Mouse (Mus musculus) megakaryocyte, adult 5-6 weeks (primary cell): ENCODE measurements around the gene Tdrd6. TPM values are rescaled to one million over a fixed set of nuclear protein-coding genes. Genes with fewer than 3 reads are reported as not detected.

Source experiments
- ATAC-seq: 2 replicates; pipeline ENCODE4 v1.8.0; 2016; ENCODE audit warnings: mild to moderate bottlenecking, inconsistent platforms; ENCODE audit not compliant: poor library complexity, severe bottlenecking
- total RNA-seq, 2 experiments: library from RNA; stranded (forward) in 1 of 2; stranded (reverse) in 1 of 2; fragments of 153-499, 151-499 nt in 1 of 2; fragments of 221-1000, 200-1000 nt in 1 of 2; gene quantifications; 2 replicates each; pipeline versions ENCODE4 v1.2.3 to v1.2.4; 2015 to 2017

The Tdrd6 gene
- total RNA-seq, 2 experiments from 2014 or later, result not detected

GRCm38 (mm10) chr17:43622076-43622475, 8.0 kb downstream of the Tdrd6 start:
- no peak for ATAC-seq

- no peak for ATAC-seq
These were observed 10.9 kb downstream of the Tdrd6 start for GRCm38 (mm10) chr17:43619156-43619555.

GRCm38 (mm10) chr17:43612221-43612620, 17.9 kb downstream of the Tdrd6 start:
- ATAC-seq, result no peak

GRCm38 (mm10) chr17:43611586-43611985, 18.5 kb downstream of the Tdrd6 start:
- peak; percentile 61 for ATAC-seq

GRCm38 (mm10) chr17:43606704-43607103, 23.4 kb downstream of the Tdrd6 start:
- peak; percentile 98 for ATAC-seq

GRCm38 (mm10) chr17:43598706-43599105, 31.4 kb downstream of the Tdrd6 start:
- ATAC-seq, result no peak

GRCm38 (mm10) chr17:43597742-43598141, 32.4 kb downstream of the Tdrd6 start:
- ATAC-seq, result no peak

GRCm38 (mm10) chr17:43592296-43593291, 37.5 kb downstream of the Tdrd6 start:
- no peak for ATAC-seq

- ATAC-seq, result no peak
These were observed 39.6 kb downstream of the Tdrd6 start for GRCm38 (mm10) chr17:43590531-43590930.

GRCm38 (mm10) chr17:43589750-43590149, 40.3 kb downstream of the Tdrd6 start:
- ATAC-seq, result peak; percentile 87

GRCm38 (mm10) chr17:43587278-43587677, 42.8 kb downstream of the Tdrd6 start:
- ATAC-seq, result no peak

GRCm38 (mm10) chr17:43584771-43585170, 45.3 kb downstream of the Tdrd6 start:
- no peak for ATAC-seq

- no peak for ATAC-seq
These were observed 49.1 kb downstream of the Tdrd6 start for GRCm38 (mm10) chr17:43581012-43581467.

GRCm38 (mm10) chr17:43580456-43580855, 49.6 kb downstream of the Tdrd6 start:
- ATAC-seq, result peak; percentile 27; the same call in 1 of the 2 replicates

- peak; percentile 87 for ATAC-seq
These were observed 56.5 kb downstream of the Tdrd6 start for GRCm38 (mm10) chr17:43573624-43574073.

- ATAC-seq, result no peak
These were observed 60.8 kb downstream of the Tdrd6 start for GRCm38 (mm10) chr17:43569287-43569686.

- ATAC-seq, result peak; percentile 71
These were observed 61.9 kb downstream of the Tdrd6 start, which contains the start of gene Pla2g7 for GRCm38 (mm10) chr17:43567992-43568888. Gene Pla2g7 (plus strand): TSS chr17:43568098.

GRCm38 (mm10) chr17:43567593-43567991, 62.5 kb downstream of the Tdrd6 start:
- ATAC-seq, result no peak
